Mouse (Mus musculus): Measurements from ENCODE around the gene Gm813.
"Not testable (repeated sequence)": the region's sequence is repeated elsewhere in the genome, so short reads cannot be mapped to it uniquely, and the experiment has no call there.

Gene Gm813

DNA sequence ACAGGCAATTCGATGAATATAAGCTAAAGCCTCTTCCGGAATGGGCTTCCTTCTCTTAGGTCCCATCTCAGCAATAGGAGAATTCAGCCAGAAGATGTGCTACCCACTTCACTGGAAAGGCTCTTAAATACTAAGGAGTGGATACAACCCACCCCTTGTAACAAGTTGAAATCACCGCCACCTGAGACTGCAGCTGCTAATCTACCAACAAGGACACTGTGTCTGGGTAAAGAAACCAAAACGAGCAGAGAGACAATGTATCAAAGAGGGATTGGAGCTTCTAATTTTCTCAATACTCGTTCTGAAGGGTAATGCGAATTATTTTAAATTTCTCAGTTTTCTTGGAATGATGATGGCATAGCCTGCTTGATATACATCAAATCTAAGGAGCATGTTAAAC is at the start of gene Gm813:
TSS of gene Gm813 (minus strand) at position 101 of the 400 bp plus-strand sequence.
- DNase-seq, result no peak

DNA sequence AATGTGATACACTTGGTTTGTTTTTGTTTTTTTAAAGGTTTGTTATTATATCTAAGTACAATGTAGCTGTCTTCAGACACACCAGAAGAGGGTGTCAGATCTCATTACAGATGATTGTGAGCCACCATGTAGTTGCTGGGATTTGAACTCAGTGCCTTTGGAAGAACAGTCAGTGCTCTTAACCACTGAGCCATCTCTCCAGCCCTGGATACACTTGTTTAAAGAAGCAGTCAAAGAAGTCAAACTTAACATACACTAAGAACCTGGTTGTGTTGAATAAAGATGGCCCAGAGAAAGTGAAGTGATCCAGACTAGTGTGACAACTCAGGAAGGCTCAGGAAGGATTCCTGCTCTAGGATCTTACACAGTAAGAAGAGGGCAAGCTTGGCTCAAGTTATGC is 48.4 kb upstream of the Gm813 start:
- not testable (repeated sequence) for DNase-seq

DNA sequence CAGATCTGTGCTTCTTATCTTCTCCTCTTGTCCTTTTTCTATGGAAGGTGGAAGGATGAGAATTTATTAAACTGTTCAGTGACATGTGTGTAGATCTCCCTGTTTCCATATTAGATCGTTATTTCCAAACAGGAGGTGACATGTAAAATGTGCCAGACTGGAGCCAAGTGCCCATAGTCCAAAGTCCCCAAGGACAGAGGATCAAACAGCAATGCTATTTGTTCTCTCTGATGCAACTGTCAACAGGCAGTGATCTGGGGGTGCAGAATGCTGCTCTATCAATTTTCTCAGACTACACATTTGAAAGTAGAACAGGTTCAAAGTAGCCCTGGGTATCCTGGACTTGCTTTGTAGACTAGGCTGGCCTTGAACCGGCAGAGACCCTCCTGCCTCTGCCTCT is 47.0 kb upstream of the Gm813 start:
- DNase-seq, result no peak

DNA sequence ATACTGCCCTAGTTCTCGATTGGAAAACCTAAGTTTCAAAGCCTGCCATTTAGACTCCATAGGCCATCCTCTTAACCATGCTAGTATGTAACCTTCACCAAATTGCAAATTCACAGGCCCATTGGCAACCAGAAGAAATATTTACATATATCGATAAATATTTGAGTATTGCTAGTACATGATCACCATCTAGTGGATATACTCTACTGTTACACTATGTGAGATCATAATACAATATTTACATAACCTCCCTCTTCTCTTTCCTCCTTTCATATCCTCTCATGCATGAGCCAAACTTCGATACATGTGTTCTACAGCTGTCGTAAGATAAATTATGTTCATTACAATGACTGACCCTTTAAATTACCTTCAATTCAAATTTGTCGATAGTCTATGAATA is 46.2 kb upstream of the Gm813 start:
- DNase-seq, result no peak

DNA sequence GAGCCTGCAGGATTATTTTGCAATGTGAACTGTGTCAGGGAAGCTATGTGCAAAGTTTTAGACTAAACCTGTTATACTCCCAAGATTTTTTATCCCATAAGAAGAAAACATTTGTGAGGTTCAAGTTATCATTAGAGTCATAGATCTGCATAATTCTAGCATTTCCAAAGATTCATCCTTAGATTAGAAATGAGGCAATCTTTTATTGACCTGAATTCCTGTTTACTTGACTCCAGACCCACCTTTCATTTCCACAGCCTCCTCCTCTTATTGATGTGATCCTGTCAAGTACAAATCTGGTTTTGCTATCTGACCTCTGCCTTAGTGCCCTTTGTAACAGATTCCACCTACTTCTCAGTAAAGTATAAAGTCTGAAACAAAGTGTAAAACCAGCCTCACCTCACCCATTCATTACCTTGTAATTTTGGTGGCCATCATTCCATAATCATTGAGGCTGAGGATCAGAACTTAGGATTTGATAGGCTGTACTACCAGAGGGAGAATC is 45.6 kb upstream of the Gm813 start:
- no peak for DNase-seq

DNA sequence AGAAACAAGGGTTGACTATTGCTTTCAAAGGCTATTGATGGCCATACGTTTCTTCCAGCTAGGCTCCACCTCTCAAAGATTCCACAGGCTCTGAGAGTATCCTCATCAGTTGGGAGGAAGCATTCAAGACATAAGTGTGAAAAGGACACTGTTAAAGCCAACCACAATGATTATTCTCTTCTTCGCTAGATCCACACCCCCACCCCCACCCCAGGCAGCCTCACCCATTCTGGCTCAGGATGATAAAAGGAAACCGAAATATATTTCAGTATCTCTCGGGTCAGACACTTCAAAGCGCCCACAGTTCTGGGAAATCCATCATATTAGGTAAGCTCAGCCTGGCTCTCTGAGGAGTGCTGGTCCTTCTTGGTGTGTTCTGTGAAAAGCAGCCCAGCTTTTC is 45.0 kb upstream of the Gm813 start:
- DNase-seq, result no peak

DNA sequence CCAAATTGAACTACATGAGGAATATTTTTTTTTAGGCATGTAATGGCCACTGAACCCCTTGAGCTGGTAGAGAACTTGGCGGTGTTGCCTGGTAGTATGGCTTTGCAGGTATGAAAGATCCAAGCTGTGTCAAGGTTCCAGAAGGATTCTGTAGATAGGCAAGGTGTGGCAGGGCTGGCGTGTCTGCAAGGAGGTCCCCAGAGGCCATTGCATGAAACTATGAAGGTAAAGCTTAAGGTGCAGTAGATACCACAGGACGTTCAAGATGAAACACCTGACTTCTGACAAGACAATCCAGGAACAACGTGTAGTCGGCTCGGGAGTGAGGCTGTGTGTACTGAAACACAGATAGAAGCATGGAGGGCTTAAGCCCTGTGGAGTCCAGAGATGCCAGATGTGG is 41.9 kb upstream of the Gm813 start:
- no peak for DNase-seq

DNA sequence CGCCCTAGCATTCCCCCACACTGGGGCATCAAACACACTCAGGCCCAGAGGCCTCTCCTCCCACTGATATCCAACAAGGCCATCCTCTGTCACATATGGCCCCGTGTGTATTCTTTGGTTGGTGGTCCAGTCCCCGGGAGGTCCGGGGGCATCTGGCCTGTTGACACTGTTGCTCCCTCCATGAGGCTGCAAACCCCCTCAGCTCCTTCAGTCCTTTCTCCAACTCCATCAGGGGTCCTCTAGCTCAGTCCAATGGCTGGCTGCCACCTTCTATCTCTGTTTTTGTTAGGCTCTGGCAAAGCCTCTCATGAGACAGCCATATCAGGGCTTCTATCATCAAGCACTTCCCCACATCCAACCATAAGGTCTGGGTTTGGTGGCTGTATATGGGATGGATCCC is 39.7 kb upstream of the Gm813 start:
- DNase-seq, result no peak

DNA sequence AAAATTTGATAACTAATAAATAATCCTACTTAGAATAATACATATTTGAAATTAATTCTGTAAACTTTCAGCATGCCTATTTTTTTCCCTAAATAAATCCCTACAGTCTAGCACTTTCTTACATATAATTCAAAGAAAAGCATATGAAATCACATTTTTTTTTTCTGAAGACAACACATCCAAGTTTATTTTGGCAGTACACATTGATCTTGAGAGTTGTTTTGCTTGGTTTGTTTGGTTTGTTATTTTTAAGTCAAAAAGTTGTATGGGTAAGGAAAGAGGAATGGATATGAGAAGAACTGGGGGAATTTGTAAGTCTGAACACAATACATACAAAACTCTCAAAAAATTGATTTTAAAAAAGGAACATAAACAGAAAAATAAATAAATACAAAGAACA is 39.0 kb upstream of the Gm813 start:
- no peak for DNase-seq

DNA sequence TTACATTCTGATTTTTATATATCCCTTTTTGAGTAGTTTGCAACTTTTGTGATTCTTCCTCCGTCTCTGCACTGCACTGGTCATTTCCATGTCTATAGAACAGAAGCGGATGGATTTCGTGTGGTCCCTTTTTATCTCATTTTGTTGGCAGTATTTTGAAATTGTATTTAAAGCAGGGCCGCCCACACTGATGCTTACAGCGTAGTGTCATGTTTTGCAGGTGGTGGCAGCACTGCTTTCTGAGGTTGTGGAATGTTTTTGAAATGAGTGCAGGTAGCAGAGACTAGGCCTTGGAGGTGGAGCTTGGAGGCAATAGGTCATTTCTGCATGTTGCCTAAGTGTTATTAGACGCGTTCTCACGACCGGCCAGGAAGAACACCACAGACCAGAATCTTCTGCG is 33.2 kb upstream of the Gm813 start:
- no peak for DNase-seq

DNA sequence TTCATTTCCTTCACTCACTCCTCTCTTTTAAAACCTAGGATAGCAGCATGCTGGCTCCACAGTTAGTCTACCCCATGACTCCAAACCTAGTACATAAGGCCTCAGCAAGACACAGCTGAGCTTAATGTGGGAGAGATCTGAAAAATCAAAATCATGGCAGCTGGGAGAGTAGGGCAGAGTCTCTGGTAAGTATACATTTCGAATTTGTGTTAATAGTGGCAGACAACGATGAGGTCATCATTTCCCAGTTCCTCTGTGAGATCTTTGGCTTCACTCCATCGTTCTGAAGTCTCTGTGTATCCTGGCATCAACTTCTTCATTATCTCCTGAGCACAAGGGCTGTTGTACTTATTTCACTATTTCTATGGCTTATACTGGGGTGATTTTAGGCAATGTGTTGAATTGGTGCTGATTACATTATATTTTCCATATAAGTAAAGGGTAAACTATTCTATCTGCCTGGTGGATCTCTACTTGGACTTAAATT is 22.0 kb upstream of the Gm813 start, which contains the start of gene E330017A01Rik:
TSS of gene E330017A01Rik (minus strand) at position 51 of the 487 bp plus-strand sequence.
- DNase-seq, result no peak

DNA sequence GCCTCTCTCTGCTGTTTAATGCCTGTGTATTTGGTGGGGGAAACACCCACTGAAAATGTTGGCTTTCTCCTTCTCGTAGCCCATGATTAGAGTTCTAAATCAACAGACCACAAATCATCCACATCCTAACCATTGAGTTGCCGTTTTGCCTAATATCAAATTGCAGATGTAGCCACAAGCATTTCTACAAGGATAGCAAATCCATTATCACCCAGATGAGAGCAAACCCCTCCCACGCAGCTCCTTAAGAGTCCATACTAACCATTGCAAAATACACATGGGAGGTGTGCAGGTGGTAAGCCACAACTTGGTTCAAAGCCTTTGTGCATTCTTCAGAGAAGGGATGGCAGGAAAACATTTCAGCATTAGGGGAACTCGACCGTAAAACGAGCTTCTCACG is 21.2 kb upstream of the Gm813 start:
- no peak for DNase-seq

DNA sequence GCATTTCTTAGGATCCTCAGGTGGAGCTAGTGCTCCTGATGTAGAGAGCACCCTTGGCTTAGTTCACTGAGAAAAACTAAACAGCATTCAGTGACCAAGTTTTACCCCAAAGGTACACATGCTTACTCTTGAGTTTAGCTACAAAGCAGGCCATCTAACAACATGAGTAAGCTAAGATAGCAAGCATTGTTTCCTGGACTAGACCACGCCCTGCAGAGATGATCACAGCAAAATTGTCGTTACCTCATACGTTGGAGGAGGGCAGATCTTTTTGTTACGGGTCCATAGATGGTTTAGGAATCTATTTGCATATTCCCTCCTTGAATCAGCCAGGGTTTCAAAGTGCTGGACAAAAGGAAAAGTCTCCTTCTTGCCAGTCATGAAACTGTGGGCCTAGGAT is 20.7 kb upstream of the Gm813 start:
- DNase-seq, result no peak

DNA sequence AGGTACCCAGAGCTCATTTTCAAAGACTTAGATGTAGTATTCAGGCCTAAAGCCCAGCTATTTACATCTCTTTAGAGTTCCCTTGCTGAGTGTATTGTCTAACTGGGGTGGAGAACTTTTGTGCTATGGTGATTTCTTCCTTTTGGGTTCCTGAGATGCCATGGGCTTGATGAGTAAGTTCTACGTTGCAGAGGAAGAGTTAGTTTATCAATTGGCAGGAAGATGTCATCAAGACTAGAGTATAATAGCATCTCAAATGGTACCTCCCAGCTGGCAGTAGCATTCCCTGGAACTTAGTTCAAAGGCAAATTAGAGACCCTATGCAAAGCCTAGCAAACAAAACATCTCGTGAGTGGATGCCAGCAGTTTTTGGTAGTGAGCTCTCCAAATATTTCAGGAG is 19.1 kb upstream of the Gm813 start:
- DNase-seq, result no peak

DNA sequence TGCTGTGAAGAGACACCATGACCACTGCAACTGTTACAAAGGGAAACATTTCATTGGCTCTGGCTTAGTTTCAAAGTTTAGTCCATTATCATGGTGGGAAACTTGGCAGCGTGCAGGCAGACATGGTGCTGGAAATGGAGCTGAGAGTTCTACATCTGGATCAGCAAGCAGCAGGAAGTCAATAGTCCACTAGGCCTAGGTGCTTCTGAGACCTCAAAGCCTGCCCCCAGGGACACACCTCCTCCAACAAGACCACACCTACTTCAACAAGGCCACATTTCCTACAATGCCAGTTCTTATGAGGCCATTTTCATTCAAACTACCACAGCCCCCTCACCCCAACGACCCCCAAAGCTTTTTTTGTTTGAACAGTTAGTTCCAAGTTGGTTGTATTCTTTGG is 13.0 kb upstream of the Gm813 start:
- DNase-seq, result no peak

DNA sequence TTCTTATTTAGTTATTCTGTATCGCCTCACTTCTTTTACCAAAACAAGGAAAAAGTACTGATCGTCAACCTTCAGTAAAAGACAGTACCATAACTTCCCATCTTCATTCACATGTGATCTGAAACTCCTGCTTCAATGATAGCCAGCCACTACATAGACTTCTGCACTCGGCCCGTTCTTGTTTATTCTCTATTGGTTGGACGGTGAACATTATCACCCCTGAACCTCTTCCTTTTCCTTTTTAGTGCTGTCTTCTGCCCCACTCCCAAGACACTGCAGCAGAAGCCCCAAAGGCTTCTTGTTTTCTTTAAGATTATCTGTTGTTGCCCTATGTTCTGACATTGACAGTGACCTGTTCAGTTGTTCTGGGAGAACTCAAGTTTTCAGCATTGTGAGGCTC is 12.2 kb upstream of the Gm813 start:
- DNase-seq, result no peak

DNA sequence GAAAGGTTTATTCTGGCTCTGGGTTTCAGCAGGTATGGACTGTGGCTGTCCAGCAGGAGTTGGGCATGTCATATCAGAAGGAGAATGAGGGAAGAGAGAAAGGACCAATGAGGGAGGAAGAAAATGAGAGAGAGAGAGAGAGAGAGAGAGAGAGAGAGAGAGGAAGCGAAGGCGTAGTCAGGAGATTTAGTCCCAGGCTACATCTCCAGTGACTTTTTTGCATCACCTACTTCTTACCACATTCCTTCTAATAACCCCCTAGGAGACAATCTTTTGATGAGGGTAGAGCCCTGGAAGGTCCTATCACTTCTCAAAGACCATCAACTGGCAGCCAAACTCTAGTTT is 11.5 kb upstream of the Gm813 start:
- DNase-seq, result no peak

DNA sequence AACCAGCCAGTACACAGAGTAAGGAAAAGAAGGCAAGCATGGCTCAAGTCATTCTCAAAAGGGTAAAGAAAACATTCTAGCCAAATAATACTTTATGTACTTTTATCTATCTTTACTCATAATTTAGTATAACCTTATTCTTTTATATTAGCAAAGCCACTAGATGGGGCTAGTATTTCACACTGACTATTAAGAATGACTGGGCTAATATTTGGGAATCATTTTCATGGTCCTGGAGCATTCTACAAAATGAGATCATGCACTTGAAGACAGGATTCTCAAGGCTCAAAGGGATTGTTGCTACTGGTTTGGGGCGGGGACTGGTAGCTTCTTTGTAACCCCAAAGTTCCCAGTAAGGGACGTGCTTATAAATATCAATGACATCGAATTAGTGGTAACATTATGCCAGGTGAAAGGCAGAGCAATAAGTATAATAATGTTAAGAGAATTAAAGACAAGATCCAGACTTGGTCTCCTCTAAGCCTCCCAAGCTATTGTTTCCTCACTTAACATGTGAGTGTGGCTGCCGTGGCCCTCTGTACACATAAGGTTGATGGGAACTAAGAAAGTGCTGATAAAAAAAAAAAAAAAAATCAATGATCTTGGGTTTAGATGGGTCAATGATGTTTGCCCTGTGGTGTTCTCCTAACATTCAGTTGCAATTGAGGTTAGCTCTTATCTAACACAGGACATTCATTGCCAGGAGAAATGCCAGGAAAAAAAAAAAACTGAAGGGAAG is 11.0 kb upstream of the Gm813 start:
- DNase-seq, result no peak

DNA sequence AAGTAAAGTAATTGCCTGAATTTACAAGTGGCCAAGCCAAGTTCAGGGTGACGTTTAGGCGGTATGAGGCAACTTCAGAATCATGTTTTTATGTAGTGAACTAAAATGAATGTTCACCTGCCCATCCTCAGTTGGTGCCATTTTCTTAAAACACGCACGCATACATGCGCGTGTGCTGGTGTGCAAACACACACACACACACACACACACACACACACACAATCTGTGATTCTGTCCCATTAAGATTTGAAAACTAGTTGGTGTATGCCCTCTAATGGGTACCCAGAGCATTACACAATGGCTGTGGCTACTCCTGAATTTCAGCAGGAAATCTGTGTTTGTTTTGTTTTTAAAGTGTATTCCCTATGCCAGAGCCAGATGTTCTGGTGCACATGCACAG is 7.2 kb upstream of the Gm813 start:
- DNase-seq, result peak; percentile 34

DNA sequence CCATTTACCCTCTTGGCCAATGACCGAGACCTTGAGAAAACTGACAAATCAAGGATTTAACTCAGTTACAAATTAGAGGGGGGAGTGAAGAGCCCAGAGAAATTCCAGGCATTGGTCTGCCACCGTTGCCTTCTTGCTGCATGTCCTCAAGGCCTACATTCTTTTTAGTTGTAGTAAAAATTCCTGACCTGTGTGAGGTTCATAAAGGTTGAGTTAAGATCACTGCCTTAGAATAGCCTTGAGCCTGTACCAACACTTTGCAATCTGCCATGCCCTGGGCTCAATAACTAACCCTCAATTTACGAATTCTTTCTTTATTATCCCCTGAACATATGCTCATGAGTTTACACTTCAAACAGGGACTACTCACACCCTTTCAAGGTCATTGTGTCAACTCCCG is 6.3 kb upstream of the Gm813 start:
- no peak for DNase-seq

DNA sequence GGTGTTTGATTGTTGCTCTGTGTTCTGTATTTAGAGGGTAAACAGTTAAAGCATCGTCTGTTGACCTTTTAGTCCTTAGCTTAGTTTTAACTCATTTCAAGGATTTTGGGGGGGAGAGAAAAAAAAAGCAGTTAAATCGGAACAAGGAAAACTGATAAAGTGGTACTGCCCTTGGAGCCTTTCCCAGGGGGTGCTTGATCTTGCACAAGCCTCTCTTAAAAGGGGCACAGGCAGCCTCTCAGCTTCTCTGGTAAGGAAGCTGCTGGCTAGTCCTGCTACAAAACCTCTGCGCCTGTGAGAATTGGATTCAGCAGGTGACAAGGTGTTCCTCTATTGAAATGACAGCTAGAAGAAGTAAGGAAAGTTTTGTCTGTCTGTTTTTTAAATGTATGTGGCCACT is 5.6 kb upstream of the Gm813 start:
- no peak for DNase-seq

DNA sequence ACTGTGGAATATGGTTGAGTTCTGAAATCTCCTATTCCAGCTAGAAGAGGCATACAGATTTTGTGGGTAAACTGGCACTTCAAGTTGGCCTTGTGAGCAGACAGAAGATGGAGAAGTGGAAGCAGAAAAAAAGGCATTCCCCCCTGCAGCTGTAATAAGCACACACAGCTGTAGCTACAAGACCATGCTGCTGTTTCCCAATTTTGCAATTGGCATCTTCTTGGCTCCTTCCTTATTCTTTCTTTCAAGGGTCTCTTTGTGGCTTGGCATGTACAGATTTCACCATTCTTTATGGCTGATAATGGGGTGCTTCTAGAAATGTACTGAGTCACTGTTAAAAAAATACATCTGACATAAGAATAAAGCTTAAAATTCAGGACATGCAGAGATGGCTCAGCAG is 568 bp upstream of the Gm813 start:
- no peak for DNase-seq

DNA sequence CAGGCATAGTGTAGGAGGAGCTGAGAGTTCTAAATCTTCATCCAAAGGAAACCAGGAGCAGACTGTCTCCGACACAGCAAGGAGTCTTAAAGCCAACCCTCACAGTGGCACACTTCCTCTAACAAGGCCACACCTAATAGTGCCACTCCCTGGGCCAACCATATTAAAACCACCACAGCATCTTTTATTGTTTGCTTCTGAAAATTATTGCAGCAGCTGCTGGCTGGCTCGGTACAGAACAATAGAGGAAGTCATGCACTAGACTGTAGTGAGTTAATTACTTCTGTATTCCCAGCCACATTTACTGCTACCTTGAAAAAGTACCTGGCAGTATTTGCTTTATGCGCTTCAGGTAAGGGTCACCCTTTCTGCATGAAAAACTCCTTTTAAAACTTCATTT is 3.8 kb downstream of the Gm813 start:
- DNase-seq, result no peak

DNA sequence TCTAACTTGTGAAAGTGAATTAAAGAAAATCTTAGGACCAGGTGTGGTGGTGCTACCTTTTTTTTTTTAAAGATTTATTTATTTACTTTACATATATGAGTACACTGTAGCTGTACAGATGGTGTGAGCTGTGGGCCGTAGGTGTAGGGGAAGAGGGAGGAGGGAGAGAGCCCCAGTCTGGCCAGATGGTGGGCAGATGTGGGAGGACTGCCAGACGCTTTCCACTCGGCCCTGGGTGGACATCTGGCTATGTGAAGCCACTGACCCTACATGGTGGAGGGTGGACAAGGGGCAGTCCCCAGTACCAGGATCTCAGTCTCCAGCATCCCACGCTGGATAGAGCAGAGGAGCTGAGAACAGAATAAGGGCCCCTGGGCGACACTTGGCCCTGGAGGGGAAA is 9.7 kb downstream of the Gm813 start:
- peak; percentile 5 for DNase-seq

DNA sequence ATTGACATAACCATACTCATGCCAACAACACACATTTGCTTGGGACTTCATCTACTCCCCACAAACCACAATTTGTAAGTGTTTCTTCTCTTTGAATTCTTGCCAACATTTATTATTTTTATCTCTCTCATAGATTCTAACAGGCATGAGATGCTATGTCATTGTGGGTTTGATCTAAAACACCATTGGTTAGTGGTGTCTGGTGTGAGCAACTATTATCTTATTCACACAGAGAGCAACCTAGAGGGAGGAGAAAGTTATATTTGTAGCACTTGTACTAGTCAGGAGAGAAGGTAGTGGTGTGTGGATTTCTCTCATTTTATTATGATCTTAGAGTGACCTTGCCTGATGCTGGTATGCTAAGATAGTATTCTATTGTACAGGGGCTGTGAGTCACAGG is 12.1 kb downstream of the Gm813 start:
- no peak for DNase-seq
